Mouse (Mus musculus): ENCODE measurements around the gene Abhd11.
A peak's percentile ranks its signal among the peaks of the same experiment; 100 is the strongest.
"Not testable (repeated sequence)": the region's sequence is repeated elsewhere in the genome, so short reads cannot be mapped to it uniquely, and the experiment has no call there.

Gene Abhd11

DNA sequence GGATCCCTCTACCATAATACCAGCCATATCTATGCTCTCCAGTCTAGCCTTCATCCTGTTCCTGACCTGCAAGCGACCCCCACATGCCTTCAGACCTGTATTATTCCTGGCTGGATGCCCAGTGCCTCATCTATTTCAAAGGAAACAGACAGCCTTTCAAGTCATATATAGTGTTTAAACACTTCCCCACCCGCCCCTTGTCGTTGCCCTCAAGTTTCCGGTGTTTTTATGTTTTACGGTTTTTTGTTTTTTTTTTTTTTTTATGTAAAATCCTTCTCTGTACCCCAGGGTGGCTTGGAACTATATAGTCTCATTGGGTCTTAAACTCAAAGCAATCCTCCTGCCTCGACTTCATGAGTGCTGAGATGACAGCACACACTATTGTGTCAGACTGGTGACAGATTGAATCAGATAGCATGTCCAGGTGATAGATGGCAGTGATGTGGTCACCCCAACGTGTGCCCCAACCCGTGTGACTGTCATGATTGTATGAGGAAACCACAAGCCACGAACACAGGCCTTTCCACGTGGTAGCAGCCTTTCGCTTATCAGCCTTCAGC lies 15.8 kb downstream of the Abhd11 start:
- ATAC-seq (ENCODE audit: low TSS enrichment) = no peak

DNA sequence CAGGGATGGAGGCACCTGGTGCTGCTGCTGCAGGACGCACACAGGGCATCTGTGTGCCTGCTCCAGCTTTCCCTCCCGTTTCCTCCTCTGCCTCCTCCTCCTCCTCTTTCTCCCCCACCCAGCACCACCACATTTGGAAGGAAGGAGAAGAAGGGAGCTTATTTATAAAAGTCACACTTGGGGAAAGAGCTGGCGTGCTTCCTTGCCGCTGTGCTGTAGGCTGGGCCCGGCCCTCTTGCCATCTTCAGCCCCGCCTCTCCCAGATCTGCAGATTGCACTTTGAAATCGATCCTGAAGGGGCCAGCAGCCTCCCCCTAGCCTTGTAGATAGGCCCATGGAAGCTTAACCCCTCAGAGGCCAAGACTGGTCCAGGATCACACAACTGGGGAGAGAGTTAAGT lies 16.9 kb downstream of the Abhd11 start:
- peak; percentile 69 for ATAC-seq (ENCODE audit: low TSS enrichment)

DNA sequence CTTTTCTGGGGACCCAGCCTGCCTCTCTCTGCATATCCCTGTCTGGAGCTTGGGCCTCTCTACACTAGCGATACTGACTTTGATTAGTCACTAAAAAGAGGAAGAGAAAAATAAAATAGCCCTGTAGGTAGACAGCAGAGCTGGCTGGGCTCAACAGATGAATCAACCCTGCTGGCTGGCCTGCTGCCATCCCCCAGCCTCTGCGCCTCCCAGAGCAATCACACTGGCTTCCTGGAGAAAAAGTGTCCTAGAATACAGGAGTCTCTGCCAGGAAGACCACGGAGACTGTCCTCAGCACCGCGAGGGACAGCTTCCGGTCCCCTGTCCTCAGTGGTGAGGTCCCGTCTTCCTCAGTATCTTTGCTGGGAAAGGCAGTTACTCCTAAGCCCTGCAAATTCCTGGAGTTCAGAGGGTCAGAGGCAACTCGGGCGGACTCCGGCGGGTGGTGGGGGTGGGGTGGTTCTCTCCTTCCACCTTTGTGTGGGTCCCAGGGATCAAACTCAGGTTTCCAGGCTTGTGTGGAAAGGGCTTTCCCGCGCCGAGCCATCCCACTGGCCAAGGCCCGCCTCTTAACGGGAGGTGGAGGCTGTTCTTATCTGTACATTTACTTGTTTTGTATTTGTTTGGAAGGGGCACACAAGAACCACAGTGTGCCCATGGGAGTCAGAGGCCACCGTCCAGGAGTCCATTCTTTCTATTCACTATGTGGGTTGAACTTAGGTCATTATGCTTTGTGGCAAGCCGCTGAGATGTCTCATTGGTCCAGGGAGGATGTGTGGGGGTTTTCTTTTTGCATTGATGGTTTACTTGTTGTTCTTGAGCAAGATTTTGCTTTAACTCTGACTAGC lies 20.3 kb downstream of the Abhd11 start:
- ATAC-seq (ENCODE audit: low TSS enrichment) = peak; percentile 70

DNA sequence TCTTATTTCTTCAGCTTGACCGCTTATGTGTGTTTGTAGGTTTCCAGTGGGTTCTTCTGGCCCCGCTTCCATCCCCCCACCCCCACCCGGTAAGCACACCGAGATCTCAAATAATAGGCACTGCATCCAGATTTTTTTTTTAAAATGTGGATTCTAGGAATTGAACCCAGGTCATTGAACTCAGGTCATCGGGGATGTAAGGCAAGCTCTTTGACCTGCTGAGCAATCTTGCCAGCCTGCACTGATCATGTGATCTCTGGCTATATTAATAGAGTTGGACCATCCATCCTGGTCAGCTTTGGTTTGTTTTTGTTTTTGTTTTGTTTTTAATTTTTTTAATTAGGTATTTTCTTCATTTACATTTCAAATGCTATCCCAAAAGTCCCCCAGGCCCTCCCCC lies 23.6 kb downstream of the Abhd11 start:
- ATAC-seq (ENCODE audit: low TSS enrichment) = no peak

DNA sequence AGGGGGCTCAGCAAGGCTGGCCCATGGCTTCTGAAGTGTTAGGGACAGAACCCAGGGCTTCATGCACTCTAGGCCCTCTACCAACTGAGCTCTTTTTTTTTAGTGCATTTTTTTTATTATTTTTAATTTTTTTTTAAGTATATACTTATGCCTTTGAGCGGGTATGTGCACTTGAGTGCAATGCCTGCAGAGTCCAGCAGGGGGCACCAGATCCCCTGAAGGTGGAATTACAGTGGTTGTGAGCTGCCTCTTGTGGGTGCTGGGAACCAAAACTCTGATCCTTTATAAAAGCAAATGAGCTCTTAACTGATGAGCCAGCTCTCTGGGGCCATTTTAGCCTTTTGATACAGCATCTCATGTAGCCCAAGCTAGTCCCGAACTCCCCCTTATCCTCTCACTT lies 25.6 kb downstream of the Abhd11 start:
- no peak for ATAC-seq (ENCODE audit: low TSS enrichment)

DNA sequence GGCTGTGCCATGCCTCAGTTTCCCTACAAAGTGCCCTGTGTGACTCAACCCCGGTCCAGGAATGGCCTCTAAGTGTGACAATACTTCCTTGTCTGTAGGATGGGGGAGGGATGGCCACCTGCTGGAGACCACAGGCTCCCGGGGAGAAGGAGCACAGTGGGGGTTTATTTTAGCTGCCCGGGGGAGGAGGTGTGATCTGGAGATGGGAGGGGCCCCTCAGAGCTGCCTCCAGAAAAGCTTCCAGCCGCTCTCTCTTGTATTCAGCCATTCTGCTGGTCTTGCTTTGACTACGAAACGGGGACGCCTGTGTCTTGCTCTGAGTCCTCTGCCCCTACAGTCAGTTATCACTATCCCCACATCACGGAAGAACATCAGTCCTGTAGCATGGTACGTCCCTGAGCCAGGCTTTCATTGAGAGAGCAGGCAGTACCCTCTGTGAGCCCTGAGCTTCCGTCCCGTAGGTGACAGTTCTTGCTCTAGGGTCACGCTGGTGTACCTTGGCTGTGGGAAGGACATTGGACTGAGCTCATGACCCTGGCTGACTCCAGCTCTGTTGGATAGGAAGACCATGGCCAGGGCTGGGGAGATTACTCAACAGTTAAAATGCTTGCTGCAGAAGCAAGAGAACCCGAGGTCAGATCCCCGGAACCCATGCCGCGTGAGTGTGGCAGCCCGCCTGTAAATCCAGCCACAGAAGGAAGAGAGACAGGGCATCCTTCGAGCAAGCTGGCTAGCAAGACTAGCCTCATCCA lies 26.8 kb downstream of the Abhd11 start:
- peak; percentile 66 for ATAC-seq (ENCODE audit: low TSS enrichment)

DNA sequence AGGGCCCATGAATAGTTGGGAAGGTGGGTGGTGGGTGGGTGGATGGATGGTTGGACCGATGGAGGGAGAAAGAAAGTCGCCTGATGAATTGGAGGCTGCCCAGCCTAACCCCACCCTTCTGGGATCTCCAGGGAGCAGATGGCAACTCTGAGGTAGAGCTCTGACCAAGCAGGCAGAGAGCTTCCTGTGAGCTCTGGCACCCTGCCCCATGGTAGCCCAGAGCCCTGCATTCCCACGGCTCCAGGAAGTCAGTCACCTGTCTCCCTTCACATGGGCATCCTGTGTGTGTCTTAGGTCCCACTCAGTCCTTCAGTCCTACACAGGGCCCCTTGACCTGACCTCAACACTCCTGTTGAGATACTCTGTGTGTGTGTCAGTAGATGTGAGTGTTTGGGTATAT lies 29.0 kb downstream of the Abhd11 start:
- no peak for ATAC-seq (ENCODE audit: low TSS enrichment)

DNA sequence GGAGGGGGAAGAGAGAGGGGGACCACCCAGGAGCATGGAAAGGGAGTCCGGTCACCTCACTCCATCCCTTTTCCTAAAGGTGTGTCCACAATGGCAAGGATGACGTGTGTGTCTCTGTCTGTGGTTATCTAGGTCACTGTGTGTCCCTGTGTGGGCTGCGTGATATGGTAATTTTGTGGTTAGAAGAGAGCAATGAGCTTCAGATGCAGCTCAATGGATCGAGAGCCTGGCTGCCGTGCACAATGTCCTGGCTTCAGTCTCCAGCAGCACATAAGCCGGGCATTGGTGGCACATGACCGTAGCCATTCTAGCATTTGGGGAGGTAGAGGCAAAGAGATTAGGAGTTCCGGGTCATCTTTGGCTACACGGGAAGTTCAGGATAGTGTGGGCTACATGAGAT lies 30.6 kb downstream of the Abhd11 start:
- peak; percentile 28 for ATAC-seq (ENCODE audit: low TSS enrichment)

DNA sequence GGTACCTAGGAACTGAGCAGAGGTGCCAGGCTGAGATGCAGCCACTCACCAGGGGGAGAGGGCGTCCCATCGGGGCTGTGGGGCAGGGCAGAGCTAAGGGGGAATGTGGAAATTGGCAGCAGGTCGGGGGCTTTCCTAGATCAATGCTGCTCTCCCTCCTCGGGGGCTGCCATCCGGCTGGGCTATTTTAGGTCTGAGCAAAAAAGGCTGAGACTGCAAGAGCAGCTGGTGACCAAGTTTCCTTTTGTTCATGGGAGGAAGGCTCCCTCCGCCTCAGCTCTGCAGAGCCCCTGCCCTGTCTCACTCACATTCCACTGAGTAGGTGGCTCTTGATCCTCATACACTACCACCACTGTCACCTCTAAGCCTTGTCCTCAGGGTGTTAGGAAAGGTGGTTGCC lies 31.1 kb downstream of the Abhd11 start:
- ATAC-seq (ENCODE audit: low TSS enrichment) = peak; percentile 36

DNA sequence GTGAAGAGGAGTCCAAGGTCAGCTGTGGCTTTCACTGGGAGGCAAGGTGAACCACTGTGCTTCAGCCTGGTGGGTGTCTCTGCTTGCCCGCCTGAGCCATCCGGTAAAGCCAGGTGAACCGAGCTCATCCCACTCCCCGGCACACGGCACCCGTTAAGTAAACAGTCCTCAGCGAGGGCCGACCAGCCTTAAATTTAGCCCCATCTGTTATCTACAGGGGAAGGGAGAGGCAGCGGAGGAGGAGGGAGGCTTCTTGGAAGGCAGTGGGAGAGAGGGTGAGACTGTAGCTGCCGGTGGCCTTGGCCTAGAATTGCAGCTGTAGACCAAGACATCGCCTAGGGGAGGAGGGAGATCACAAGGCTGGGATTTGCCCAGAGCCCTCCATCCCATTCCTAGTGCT lies 31.8 kb downstream of the Abhd11 start:
- ATAC-seq (ENCODE audit: low TSS enrichment) = peak; percentile 42

DNA sequence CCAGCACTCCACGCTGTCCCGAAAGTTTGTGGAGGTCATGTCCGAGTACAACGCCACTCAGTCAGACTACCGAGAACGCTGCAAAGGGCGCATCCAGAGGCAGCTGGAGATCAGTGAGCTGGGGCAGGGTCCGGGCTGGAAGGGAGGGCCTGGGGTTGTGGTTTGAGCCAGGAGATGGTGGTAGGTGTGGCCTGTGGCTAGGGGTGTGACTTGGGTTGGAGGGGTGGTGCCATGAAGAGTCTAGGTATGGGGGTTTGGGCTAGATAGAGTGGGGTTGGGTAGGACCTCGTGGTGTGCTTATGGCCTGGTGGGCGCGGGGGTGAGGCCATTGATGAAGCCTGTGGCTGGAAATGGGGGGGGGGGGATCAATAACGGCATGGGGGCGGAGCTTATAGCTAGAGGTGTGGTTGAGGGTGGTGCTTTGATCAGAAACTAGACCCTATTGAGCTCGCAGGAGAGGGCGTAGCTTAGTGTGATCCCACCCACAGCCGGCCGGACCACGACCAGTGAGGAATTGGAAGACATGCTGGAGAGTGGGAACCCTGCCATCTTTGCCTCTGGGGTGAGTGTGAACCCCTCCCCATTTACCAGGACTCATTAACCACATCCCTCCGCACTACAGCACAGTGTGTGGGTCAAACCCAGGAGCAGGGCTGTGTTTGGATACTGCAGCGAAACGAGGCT lies 33.3 kb downstream of the Abhd11 start:
- ATAC-seq (ENCODE audit: low TSS enrichment) = no peak

DNA sequence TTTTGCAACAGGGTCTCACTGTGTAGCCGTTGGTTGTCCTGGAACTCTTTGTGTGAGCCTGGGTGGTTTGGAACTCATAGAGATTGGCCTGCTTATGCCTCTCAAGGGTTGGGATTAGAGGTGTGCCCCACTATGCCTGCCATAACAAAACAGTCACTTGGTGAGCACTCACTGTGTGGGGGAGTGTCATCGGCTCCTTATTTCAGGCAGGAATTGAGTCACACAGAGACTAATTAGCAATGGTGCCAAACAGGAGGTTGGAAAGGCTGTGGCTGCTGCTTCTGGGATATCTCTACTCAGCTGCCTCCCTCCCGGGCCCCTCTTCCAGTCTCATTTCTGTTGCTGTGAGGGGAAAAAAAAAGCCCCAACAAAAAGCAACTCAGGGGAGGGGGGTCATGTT lies 35.6 kb downstream of the Abhd11 start:
- ATAC-seq (ENCODE audit: low TSS enrichment) = peak; percentile 60; the same call in 1 of the 2 replicates

DNA sequence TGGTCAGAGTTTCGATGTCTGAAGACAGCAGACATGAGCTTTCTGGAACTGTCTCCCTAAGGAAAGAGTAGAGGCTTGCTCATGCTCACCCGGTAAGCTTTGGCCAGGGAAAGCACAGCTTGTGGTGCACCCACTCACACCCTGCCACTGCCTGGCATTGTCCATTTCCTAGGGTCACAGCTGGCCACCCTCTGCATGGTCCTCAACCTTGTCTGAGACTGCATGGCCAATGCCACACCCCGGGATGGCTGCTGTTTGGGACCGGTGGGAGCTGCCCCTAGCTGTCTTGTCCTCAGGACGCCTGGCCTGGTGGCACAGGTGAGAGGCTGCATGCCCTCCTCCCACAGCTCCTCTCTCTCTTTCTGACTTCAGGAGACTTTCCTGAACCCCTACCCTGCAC lies 39.6 kb downstream of the Abhd11 start:
- ATAC-seq (ENCODE audit: low TSS enrichment) = no peak

DNA sequence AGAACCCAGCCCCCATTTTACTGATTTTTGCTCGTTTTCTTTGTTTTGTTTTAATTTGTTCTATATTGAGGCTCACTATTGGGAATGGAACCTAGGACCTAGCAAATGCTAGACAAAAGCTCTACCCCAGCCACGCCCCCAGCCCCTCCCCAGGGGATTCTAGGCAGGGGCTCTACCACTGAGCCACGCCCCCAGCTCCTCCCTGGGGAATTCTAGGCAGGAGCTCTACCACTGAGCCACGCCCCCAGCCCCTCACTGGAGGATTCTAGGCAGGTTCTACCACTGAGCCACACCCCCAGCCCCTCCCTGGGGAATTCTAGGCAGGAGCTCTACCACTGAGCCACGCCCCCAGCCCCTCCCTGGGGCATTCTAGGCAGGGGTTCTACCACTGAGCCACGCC lies 40.3 kb downstream of the Abhd11 start:
- not testable (repeated sequence) for ATAC-seq (ENCODE audit: low TSS enrichment)

DNA sequence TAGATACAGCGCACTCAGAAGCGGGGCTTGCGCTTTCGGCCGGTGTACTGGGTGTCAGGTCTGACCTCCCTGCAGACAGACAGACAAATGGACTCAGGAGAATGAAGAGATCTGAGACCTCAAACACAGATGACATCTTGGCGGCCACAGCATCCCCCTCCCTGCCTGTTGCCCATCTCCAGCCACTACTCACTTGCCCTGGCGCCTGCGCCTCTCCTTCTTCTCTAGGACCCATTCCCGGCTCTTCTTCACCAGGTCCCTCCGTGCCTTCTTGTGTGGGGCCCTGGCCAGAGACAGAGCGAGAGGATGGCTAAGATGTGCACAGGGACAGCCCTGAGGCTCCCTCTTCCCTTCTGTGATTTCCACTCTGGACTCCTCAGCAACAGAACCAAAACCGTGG lies 44.4 kb downstream of the Abhd11 start:
- no peak for ATAC-seq (ENCODE audit: low TSS enrichment)
